Mouse (Mus musculus) small intestine, adult 2 months (tissue): ENCODE results near the gene Kif17.

Source experiments
- CTCF ChIP-seq: fragments of 200-500 bp; IDR thresholded peaks from 2 replicates; pipeline ENCODE4 v1.5.1; 2012; ENCODE audit warnings: low read depth, mild to moderate bottlenecking, control low read depth, inconsistent platforms, low read length, moderate library complexity, mixed read lengths; ENCODE audit not compliant: insufficient replicate concordance, insufficient read length; ENCODE audit errors: extremely low read depth
- POLR2A ChIP-seq: fragments of 200-500 bp; IDR thresholded peaks from 2 replicates; pipeline ENCODE4 v1.6.1; 2012; ENCODE audit warnings: low read depth, mild to moderate bottlenecking, control low read depth, inconsistent platforms, low read length, moderate library complexity

- TF ChIP-seq CTCF (no peak), POLR2A (no peak)
Observed at GRCm38 (mm10) chr4:138278346-138278745, 28.1 kb downstream of the Kif17 start.
